Mouse (Mus musculus): ENCODE data around the gene Gpr162.

DNA sequence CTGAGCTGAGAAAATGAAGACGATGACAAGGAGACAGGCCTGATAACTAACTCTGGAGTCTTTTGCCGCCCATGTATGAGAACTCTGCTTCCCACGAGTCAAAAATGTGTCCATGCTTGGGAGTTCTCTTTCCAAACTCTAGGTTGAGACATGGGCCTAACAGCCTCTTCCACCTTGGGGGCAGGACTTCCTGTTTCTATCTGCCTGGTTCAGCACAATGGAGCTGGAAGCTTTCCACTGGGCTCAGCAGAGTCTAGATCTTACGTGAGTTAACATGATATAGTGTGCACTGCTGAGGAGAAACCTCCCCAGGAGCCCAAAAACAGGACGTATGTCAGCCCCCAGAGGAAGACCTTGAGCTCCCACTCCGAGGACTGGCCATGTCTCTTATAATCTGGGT, 49.4 kb upstream of the Gpr162 start:
- TF ChIP-seq POLR2A (IDR thresholded peaks at IDR 0.05; ENCODE audit: borderline replicate concordance, insufficient read depth, low read length) (no peak), CTCF (IDR thresholded peaks at IDR 0.05; ENCODE audit: borderline replicate concordance, insufficient read depth, low read depth, low read length) (no peak)

All from cerebellum, adult 2 months (tissue).